Mouse (Mus musculus): ENCODE data around the gene Gm5148.

Gm5148 gene

GRCm38 (mm10) chr3:37693552-37693951 lies 30.7 kb downstream of the Gm5148 start:
- no peak for DNase-seq (ENCODE audit: low spot score in 2 of 2)

GRCm38 (mm10) chr3:37692945-37693344 lies 31.3 kb downstream of the Gm5148 start:
- DNase-seq (ENCODE audit: low spot score in 2 of 2), result no peak

DNA sequence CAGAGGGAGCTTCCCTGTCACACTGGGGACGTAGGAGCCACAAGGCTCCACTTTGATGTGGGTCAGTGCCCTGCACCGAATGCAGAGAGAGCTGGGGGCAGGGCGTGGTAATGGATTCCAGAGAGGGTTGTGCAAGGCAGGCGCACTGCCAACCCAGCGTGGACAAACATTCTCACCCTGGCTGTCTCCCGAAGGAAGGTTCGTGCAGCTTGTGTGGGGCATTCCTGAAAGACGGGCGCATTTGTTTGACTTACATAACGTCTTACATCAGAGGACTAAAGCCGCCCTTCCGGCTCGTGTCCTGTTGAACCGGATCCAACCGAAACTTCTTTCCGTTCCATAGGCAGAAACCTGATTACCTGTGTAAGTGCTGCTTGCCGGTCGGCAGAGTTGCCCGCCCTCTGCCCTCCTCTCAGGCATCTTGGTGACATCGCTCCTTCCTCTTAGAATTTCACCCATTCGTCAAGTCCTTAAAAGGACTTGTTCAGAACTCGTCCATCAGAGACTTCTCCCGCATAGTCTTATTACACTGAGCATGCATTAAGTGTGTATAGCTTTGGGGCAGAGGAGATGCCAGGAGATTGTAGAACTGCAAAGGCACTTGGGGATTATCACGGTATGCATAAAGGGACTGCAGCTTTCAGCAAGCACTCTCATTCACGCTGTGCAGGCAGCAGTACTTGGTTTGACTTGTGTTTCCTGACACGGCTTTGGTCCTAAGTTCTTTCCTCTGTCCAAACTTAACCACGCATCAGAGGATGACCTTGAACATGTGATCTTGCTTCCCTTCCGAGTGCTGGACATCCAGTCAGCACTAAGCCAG lies 36.9 kb downstream of the Gm5148 start:
- DNase-seq (ENCODE audit: low spot score in 2 of 2), result peak; percentile 31 to 46

GRCm38 (mm10) chr3:37686751-37687150 lies 37.5 kb downstream of the Gm5148 start:
- DNase-seq (ENCODE audit: low spot score in 2 of 2), result no peak

DNA sequence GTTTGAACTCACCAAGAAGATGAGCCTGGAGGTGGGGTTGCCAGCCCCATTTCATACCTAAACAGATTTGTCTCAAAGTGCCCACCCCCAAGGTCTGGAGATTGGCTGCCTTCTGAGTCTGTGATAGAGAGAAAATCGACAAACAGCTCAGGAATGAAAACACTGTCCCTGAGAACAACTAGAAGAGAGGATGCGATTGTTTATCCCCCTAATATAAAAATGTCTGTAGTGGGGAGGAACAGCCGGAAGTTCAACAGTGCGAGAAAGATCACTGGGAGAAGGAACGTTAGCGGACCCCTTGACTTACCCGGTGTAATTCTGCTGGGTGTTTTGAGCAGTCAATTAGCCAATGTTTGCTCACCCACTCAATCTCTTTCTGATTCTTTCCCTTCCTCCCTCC lies 38.1 kb downstream of the Gm5148 start:
- no peak for DNase-seq (ENCODE audit: low spot score in 2 of 2)

- no peak for DNase-seq (ENCODE audit: low spot score in 2 of 2)
Observed at GRCm38 (mm10) chr3:37676291-37676690, 48.0 kb downstream of the Gm5148 start.

GRCm38 (mm10) chr3:37675056-37675525 lies 49.2 kb downstream of the Gm5148 start:
- DNase-seq (ENCODE audit: low spot score in 2 of 2), result no peak

DNA sequence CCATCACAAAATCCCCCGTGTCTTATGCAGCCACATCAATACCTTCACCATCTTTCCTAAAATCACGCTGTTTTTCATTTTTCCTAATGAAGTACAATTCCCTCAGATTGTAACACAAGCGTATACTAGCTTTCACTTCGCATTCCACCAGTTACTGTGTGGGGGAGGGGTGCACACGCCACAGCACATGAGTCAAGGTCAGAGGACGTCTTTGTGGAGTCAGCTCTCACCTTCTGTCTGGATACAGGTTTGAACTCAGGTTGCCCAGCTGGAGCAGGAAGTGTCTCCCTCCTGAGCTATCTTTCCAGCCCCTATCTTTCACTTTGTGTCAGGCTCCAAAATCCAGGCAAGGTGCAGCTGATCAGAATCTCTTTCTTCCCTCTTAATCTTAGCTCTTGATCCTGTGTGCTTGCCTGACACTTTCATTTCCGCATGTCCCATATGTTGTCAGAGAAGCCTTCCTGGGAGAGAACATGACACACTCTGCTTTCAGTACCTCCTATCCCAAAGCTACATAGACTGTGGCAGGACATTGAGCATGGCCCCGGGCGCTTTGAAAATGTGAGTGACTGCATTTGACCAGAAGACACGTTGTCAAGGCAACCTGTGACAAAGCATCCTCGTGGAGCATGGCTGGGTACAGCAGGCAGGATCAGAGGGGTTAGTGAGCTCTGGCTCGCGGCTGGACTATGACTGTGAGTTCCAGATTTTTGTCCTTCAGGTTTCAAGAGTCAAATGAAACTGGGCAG lies 50.6 kb downstream of the Gm5148 start:
- no peak for DNase-seq (ENCODE audit: low spot score in 2 of 2)

- no peak for DNase-seq (ENCODE audit: low spot score in 2 of 2)
Observed at GRCm38 (mm10) chr3:37672266-37673040, 51.8 kb downstream of the Gm5148 start.

DNA sequence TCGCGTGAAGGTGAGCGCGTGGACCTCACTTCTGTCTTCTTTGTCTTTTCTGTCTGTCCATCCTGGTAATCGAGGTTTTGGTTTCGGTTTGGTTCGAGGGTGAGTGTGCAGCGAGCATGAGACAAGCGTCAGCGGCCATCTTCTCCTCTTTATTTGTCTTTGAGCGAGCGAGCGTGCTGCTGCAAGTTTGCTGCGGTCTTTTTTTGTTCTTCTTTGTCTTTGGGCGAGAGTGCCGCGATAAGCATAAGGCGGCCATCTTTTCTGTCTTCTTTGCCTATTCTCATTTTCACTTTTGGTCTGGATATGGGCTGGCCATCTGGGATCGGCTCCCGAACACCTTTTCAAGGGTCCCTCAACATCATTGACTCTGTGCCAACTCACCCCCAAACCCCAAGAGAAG lies 55.2 kb downstream of the Gm5148 start:
- DNase-seq (ENCODE audit: low spot score in 2 of 2), result no peak

GRCm38 (mm10) chr3:37668652-37669051 lies 55.6 kb downstream of the Gm5148 start:
- no peak for DNase-seq (ENCODE audit: low spot score in 2 of 2)

DNA sequence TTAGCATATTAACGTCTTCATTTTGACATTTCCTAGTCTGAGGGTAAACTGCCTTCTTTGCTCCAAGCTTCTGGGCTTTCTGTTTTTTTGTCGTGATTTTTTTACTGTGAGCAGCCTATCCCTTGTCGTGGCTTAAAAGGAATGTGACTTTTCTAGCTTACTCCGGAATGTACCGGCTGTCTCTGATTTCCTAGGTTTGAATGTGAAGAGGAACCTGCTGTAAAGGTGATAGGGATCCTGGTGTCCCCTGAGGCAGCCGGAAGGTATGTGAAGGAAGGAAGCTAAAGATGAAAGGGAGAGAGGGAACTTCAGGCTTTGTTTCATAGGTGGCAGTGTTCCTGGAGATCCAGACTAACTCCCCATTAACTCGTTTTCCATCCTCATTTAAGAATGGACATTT lies 56.6 kb downstream of the Gm5148 start:
- no peak for DNase-seq (ENCODE audit: low spot score in 2 of 2)

GRCm38 (mm10) chr3:37667119-37667467 lies 57.2 kb downstream of the Gm5148 start:
- DNase-seq (ENCODE audit: low spot score in 2 of 2), result no peak

DNA sequence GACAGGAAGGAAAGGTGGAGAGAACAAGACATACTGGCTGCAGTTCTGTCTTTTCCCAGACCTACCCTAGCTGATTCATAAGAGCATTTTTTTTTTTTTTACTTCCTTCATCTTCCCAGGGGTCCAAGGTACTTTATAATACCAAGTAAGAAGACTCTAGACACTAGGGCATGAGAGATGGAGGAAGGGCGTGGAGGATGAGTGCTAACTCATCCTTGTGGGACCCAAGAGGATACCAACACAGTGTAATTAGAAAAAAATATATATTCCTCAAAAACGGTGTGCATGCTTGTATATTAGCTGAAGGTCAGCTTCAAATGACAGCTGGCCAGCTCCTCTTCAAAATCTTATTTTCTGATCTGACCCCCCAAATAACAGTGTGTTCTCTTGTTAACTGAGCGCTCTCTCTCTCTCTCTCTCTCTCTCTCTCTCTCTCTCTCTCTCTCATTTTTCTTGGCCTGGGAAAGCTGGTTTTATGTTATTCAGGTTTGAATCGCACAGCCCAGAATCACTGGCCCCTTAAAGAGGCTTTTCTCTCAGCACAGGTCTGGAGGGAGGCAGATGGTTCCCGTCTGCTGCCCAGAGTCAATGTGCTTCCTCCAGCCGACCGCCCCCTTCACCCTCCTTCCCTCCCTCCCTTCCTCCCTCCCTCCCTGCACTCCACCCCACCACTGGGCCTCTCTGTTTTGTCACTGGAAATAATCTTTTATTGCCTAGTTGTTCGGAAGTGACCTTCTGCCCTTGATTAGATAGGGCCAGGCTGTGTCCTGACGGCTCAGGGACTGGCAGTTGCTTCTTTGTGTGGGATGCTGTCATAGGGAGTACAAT lies 57.8 kb downstream of the Gm5148 start:
- no peak for DNase-seq (ENCODE audit: low spot score in 2 of 2)

Measured in frontal cortex, postnatal 14 days (tissue).